Mouse (Mus musculus) lung, embryonic 15.5 days (tissue): ENCODE measurements around the gene Sf3a2. TPM values are rescaled to one million over a fixed set of nuclear protein-coding genes. Genes with fewer than 3 reads are reported as not detected.

Experiments used
- ATAC-seq: fragments of 200-750 bp; cut with Nextera tagmentation; 2 replicates; pipeline ENCODE4 v1.8.0; 2017; ENCODE audit warnings: moderate number of reproducible peaks, borderline replicate concordance; ENCODE audit not compliant: low FRiP score, low TSS enrichment; ENCODE audit errors: extremely low read depth
- H3K27ac ChIP-seq: fragments of 300-500 bp; sonication (generic); 2 replicates; pipeline ENCODE4 v1.5.1; 2015; ENCODE audit warnings: moderate library complexity, mild to moderate bottlenecking, inconsistent platforms
- H3K27me3 ChIP-seq: fragments of 300-500 bp; sonication (generic); 2 replicates; pipeline ENCODE4 v1.6.1; 2015; ENCODE audit warnings: inconsistent platforms
- H3K36me3 ChIP-seq: fragments of 300-500 bp; sonication (generic); 2 replicates; pipeline ENCODE4 v1.6.1; 2015; ENCODE audit warnings: inconsistent platforms
- H3K4me1 ChIP-seq: fragments of 300-500 bp; sonication (generic); 2 replicates; pipeline ENCODE4 v1.6.1; 2015; ENCODE audit warnings: inconsistent platforms
- H3K4me2 ChIP-seq: fragments of 300-500 bp; sonication (generic); 2 replicates; pipeline ENCODE4 v1.6.1; 2015; ENCODE audit warnings: inconsistent platforms, mild to moderate bottlenecking, moderate library complexity
- H3K4me3 ChIP-seq: fragments of 300-500 bp; sonication (generic); 2 replicates; pipeline ENCODE4 v1.5.1; 2015; ENCODE audit warnings: mild to moderate bottlenecking, inconsistent platforms
- H3K9ac ChIP-seq: fragments of 300-500 bp; sonication (generic); 2 replicates; pipeline ENCODE4 v1.6.1; 2015; ENCODE audit warnings: inconsistent platforms
- H3K9me3 ChIP-seq: fragments of 300-500 bp; sonication (generic); 2 replicates; pipeline ENCODE4 v1.6.1; 2016; ENCODE audit warnings: inconsistent platforms
- WGBS: fragments of 180-500 bp; shearing (Covaris S2); methylation state at CpG from one replicate; pipeline ENCODE4 v1.1.7; 2015; 5-methylcytosine and 5-hydroxymethylcytosine counted together
- polyA plus RNA-seq: library from polyadenylated mRNA; unstranded; fragments of >200 nt; fragmentation: Nextera tagmentation; extraction: Ambion mirVana; gene quantifications from 2 replicates; pipeline ENCODE4 v1.2.1, GENCODE M21; 2015

Gene Sf3a2
- polyA plus RNA-seq, 1 experiment from 2014 or later: 64.7 TPM

DNA sequence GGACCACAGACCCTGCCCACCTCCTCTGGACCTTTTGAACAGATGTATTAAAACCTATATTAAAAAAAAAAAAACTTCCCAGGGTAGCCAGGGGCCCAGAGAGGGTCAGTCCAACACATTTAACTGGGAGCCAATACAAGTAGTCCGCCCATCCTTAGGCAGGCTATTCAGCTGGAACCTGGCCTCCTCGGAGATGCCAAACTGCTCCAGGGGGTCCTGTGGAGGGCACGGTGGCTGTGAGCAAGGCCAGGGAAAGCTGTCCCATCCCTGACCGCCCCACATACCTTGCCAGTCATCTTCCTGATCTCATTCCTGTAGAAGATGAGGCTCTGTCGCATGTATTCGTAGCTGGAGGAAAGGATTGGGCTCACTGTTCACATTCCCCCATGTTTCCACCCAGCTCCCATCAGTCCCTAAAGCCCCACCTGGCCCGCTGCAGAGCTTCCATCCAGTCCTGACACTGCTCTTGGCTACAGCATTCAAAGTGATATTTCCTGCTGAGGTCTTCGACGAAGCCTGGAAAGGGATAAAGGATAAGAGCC, 1.6 kb upstream of the Sf3a2 start:
- peaks cover 56% of the 10 kb centered on the region for H3K36me3 ChIP-seq
- H3K4me3 ChIP-seq: peak overlapping the region; percentile 91
- H3K27ac ChIP-seq: no peak overlapping the region
- H3K4me1 ChIP-seq: peaks cover 26% of the 10 kb centered on the region
- WGBS: 71% methylated on average over 9 of the region's 9 CpGs
- no peaks in the 10 kb centered on the region for H3K27me3 ChIP-seq
- H3K4me2 ChIP-seq: peak overlapping the region; percentile 79
- ATAC-seq: no peak
- H3K9ac ChIP-seq: peak overlapping the region; percentile 98; the same call in 1 of the 2 replicates
- no peaks in the 10 kb centered on the region for H3K9me3 ChIP-seq

- peaks cover 26% of the 10 kb centered on the region for H3K4me1 ChIP-seq
- H3K36me3 ChIP-seq: peaks cover 56% of the 10 kb centered on the region
- peak overlapping the region; percentile 98 for H3K9ac ChIP-seq
- H3K9me3 ChIP-seq: no peaks in the 10 kb centered on the region
- H3K4me2 ChIP-seq: peak overlapping the region; percentile 79
- WGBS: 2% methylated on average over 59 of the region's 59 CpGs
- H3K27me3 ChIP-seq: no peaks in the 10 kb centered on the region
- H3K4me3 ChIP-seq: peak overlapping the region; percentile 91
- peak; percentile 60 for ATAC-seq
- H3K27ac ChIP-seq: peak overlapping the region; percentile 98
These were observed 530 bp upstream of the Sf3a2 start for GRCm38 (mm10) chr10:80797186-80798149.

- no peak for ATAC-seq
- H3K9ac ChIP-seq: peak overlapping the region; percentile 98
- peak overlapping the region; percentile 91 for H3K4me3 ChIP-seq
- H3K4me1 ChIP-seq: peaks cover 26% of the 10 kb centered on the region
- under 1% methylated on average over 18 of the region's 18 CpGs for WGBS
- no peaks in the 10 kb centered on the region for H3K9me3 ChIP-seq
- peak overlapping the region; percentile 98 for H3K27ac ChIP-seq
- no peaks in the 10 kb centered on the region for H3K27me3 ChIP-seq
- H3K36me3 ChIP-seq: peaks cover 57% of the 10 kb centered on the region
- peak overlapping the region; percentile 79 for H3K4me2 ChIP-seq
These were observed 1.1 kb downstream of the Sf3a2 start for GRCm38 (mm10) chr10:80799070-80799566.

DNA sequence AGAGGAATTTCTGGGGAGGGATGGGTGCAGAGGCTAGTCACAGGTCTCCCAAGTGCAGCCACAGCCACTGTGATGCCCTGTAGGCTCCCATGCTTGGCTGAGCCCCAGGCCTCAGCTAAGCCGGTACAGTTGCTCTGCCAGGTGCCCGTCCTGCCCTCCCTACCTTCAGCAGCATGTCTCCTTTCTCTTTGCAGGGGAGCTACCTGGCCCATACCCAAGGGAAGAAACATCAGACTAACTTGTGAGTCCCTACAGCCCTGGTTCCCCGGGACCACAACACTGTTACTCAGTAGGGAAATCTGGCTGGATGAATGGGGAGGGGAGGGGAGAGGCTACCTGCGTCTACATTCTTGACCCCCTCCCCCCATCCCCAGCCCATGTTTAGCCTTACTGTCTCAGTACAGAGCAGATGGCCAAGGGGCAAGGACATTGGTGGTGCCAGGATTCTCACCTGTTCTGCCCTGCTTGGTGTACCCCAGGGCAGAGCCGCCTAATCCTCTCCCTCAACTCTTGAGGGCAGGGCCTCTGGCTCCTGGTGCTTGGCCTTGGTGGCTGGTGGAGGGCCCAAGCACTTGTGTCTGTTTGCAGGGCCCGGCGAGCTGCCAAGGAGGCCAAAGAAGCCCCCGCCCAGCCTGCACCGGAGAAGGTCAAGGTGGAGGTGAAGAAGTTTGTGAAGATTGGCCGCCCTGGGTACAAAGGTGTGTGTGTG, 4.4 kb downstream of the Sf3a2 start:
- no peak for ATAC-seq
- Histone ChIP-seq H3K4me2 (no peak overlapping the region), H3K27me3 (peaks cover 10% of the 10 kb centered on the region; the same call in 1 of the 2 replicates), H3K9me3 (no peaks in the 10 kb centered on the region), H3K27ac (no peak overlapping the region), H3K4me3 (no peak overlapping the region), H3K9ac (no peak overlapping the region), H3K4me1 (peaks cover 25% of the 10 kb centered on the region), H3K36me3 (peaks cover 45% of the 10 kb centered on the region)
- WGBS: 82% methylated on average over 10 of the region's 10 CpGs

DNA sequence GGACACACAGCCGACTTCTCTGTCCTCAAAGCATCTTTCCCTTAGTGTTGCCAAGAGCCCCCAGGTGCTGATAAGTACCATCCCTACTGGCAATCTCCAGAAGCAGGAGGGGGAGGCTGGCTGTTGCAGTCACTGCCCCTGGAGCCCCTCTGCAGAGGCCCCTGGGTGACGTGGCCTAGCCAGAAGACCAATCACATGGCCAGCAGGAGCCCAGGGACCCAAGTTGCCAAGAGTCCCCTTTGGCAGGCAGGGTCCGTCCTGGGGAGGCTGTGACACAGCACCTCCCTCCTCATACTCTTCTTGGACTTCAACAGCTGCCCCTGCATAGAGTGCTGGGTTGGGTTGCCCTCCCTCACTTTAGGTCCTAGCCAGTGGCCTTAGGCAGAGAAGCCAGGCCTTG, 5.0 kb downstream of the Sf3a2 start:
- WGBS: 74% methylated on average over 3 of the region's 3 CpGs
- ATAC-seq: no peak
- H3K27ac ChIP-seq: no peak overlapping the region
- H3K36me3 ChIP-seq: peaks cover 45% of the 10 kb centered on the region
- no peak overlapping the region for H3K4me3 ChIP-seq
- peaks cover 30% of the 10 kb centered on the region for H3K4me1 ChIP-seq
- H3K9me3 ChIP-seq: no peaks in the 10 kb centered on the region
- no peak overlapping the region for H3K9ac ChIP-seq
- H3K4me2 ChIP-seq: no peak overlapping the region
- H3K27me3 ChIP-seq: peaks cover 10% of the 10 kb centered on the region; the same call in 1 of the 2 replicates

DNA sequence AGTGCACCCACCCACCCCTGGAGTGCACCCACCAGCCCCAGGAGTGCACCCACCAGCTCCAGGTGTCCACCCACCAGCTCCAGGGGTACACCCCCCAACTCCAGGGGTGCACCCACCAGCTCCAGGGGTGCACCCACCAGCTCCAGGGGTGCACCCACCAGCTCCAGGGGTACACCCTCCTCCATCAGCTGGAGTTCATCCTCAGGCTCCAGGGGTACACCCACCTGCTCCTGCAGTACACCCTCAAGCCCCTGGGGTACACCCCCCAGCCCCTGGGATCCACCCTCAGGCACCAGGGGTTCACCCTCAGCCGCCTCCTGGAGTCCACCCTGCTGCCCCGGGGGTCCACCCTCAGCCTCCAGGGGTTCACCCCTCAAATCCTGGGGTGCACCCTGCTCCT, 6.3 kb downstream of the Sf3a2 start:
- 94% methylated on average over 2 of the region's 2 CpGs for WGBS
- Histone ChIP-seq H3K4me1 (peaks cover 43% of the 10 kb centered on the region), H3K27me3 (peaks cover 23% of the 10 kb centered on the region; the same call in 1 of the 2 replicates), H3K4me3 (no peak overlapping the region), H3K4me2 (no peak overlapping the region), H3K9me3 (no peaks in the 10 kb centered on the region), H3K9ac (no peak overlapping the region), H3K27ac (no peak overlapping the region), H3K36me3 (peaks cover 45% of the 10 kb centered on the region)
- ATAC-seq: no peak

DNA sequence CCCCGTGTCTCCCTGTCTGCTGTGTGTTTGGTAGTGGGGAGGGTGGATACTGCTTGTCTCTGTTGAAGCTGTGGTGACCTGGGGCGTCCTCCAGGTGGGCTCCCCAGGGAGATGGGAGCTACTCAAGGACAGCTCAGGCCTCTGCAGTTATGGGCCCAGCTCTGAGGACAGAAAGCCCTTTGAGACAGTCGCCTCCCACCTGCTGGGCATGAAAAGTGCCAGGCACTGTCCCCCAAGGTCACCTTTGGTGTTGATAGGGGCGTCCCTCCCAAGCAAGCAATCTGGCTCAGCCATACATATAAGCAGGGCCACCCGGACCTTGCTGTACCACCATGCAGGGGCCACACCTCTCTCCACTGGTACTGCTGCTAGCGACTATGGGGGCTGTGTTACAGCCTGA, 6.9 kb downstream of the Sf3a2 start, which contains the start of gene Amh:
Amh (plus strand) TSS at position 328 of the 400 bp plus-strand sequence.
- no peaks in the 10 kb centered on the region for H3K9me3 ChIP-seq

DNA sequence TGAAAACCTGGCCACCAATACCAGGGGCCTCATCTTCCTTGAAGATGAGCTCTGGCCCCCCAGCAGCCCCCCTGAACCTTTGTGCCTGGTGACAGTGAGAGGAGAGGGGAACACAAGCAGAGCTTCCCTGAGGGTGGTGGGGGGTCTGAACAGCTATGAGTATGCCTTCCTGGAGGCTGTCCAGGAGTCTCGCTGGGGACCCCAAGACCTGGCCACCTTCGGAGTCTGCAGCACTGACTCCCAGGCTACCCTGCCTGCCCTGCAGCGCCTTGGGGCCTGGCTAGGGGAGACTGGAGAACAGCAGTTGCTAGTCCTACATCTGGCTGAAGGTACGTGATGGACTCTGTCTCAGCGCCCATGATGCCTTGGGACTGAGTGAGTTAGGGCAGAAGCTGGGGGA, 7.3 kb downstream of the Sf3a2 start:
- H3K9ac ChIP-seq: no peak overlapping the region
- ATAC-seq: no peak
- WGBS: 71% methylated on average over 5 of the region's 5 CpGs

More for the DNA sequence above, 6.9 kb downstream of the Sf3a2 start, which contains the start of gene Amh:
- peaks cover 28% of the 10 kb centered on the region for H3K27me3 ChIP-seq
- peaks cover 40% of the 10 kb centered on the region for H3K4me1 ChIP-seq
- H3K27ac ChIP-seq: no peak within 1 kb of the TSS
- no peak within 1 kb of the TSS for H3K4me3 ChIP-seq
- no peak for ATAC-seq
- no peak within 1 kb of the TSS for H3K9ac ChIP-seq
- H3K36me3 ChIP-seq: peaks cover 45% of the 10 kb centered on the region
- WGBS: 69% methylated on average over 6 of the region's 6 CpGs
- H3K4me2 ChIP-seq: no peak within 1 kb of the TSS

GRCm38 (mm10) chr10:80805925-80806324, 7.9 kb downstream of the Sf3a2 start:
- H3K9me3 ChIP-seq: no peaks in the 10 kb centered on the region
- peaks cover 32% of the 10 kb centered on the region for H3K27me3 ChIP-seq
- H3K36me3 ChIP-seq: peaks cover 39% of the 10 kb centered on the region
- no peak overlapping the region for H3K4me2 ChIP-seq
- H3K4me1 ChIP-seq: peaks cover 36% of the 10 kb centered on the region
- H3K4me3 ChIP-seq: no peak overlapping the region
- no peak overlapping the region for H3K9ac ChIP-seq
- WGBS: 9% methylated on average over 3 of the region's 3 CpGs
- H3K27ac ChIP-seq: no peak overlapping the region
- peak; percentile 9; the same call in 1 of the 2 replicates for ATAC-seq

More for the DNA sequence above, 7.3 kb downstream of the Sf3a2 start:
- Histone ChIP-seq H3K27me3 (peaks cover 32% of the 10 kb centered on the region), H3K4me2 (no peak overlapping the region), H3K9me3 (no peaks in the 10 kb centered on the region), H3K36me3 (peaks cover 45% of the 10 kb centered on the region), H3K27ac (no peak overlapping the region), H3K4me3 (no peak overlapping the region), H3K4me1 (peaks cover 38% of the 10 kb centered on the region)

- H3K27ac ChIP-seq: peak overlapping the region; percentile 71
- H3K36me3 ChIP-seq: peaks cover 34% of the 10 kb centered on the region
- ATAC-seq: no peak
- H3K4me3 ChIP-seq: peak overlapping the region; percentile 42
- peaks cover 32% of the 10 kb centered on the region for H3K27me3 ChIP-seq
- H3K4me1 ChIP-seq: peaks cover 36% of the 10 kb centered on the region
- H3K4me2 ChIP-seq: peak overlapping the region; percentile 91
- 41% methylated on average over 34 of the region's 34 CpGs for WGBS
- peak overlapping the region; percentile 58 for H3K9ac ChIP-seq
- H3K9me3 ChIP-seq: no peaks in the 10 kb centered on the region
These were observed 8.5 kb downstream of the Sf3a2 start for GRCm38 (mm10) chr10:80806341-80807056.
